Mouse (Mus musculus) granulocyte monocyte progenitor cell, adult 5-6 weeks (primary cell): ENCODE measurements around the gene Prpf3. TPM values are rescaled to one million over a fixed set of nuclear protein-coding genes. Genes with fewer than 3 reads are reported as not detected.
"Not testable (repeated sequence)": the region's sequence is repeated elsewhere in the genome, so short reads cannot be mapped to it uniquely, and the experiment has no call there.

Experiments
- ATAC-seq: replicated peaks from 2 replicates; pipeline ENCODE4 v1.8.0; 2016; ENCODE audit warnings: mild to moderate bottlenecking, moderate TSS enrichment, inconsistent platforms; ENCODE audit not compliant: poor library complexity, severe bottlenecking
- total RNA-seq, 2 experiments: library from RNA; stranded (forward) in 1 of 2; stranded (reverse) in 1 of 2; fragments of 200-712, 200-1000 nt in 1 of 2; fragments of >200 nt in 1 of 2; fragmentation: Nextera tagmentation in 1 of 2; gene quantifications; 2 replicates each; pipeline ENCODE4 v1.2.3; 2014 to 2017

Prpf3 gene
- total RNA-seq (2014; fragmentation: Nextera tagmentation), result 49.6 and 60.8 TPM in 2 replicates
- total RNA-seq (2017), result 35.9 and 45.7 TPM in 2 replicates

- ATAC-seq, result peak; percentile 99
These were observed at the start of gene Prpf3 for GRCm38 (mm10) chr3:95855502-95856089. Gene Prpf3, minus strand, starts transcription at chr3:95855885.

- no peak for ATAC-seq
These were observed 48.9 kb upstream of the Prpf3 start, which contains the start of gene Car14 for GRCm38 (mm10) chr3:95904568-95904967. Gene Car14, minus strand, starts transcription at chr3:95904691.

- ATAC-seq, result no peak
These were observed 48.2 kb upstream of the Prpf3 start for GRCm38 (mm10) chr3:95903753-95904502.

GRCm38 (mm10) chr3:95902643-95903042 lies 47.0 kb upstream of the Prpf3 start:
- ATAC-seq, result no peak

GRCm38 (mm10) chr3:95902373-95902625 lies 46.6 kb upstream of the Prpf3 start:
- ATAC-seq, result no peak

GRCm38 (mm10) chr3:95901616-95902372 lies 46.1 kb upstream of the Prpf3 start:
- ATAC-seq, result no peak

GRCm38 (mm10) chr3:95899800-95900524 lies 44.3 kb upstream of the Prpf3 start:
- ATAC-seq, result no peak

GRCm38 (mm10) chr3:95895501-95895900 lies 39.8 kb upstream of the Prpf3 start:
- ATAC-seq, result not testable (repeated sequence)

GRCm38 (mm10) chr3:95894317-95895160 lies 38.9 kb upstream of the Prpf3 start:
- ATAC-seq, result no peak

GRCm38 (mm10) chr3:95893606-95894316 lies 38.1 kb upstream of the Prpf3 start, which contains the start of gene Aph1a:
Gene Aph1a, plus strand, starts transcription at chr3:95893969.
- ATAC-seq, result peak; percentile 88

- ATAC-seq, result no peak
These were observed 37.4 kb upstream of the Prpf3 start for GRCm38 (mm10) chr3:95893126-95893525.

- ATAC-seq, result no peak
These were observed 36.7 kb upstream of the Prpf3 start for GRCm38 (mm10) chr3:95892066-95893052.

GRCm38 (mm10) chr3:95891211-95892065 lies 35.8 kb upstream of the Prpf3 start, which contains the start of gene BC028528:
Gene BC028528, minus strand, starts transcription at chr3:95892005.
- ATAC-seq, result peak; percentile 58

- no peak for ATAC-seq
These were observed 34.0 kb upstream of the Prpf3 start for GRCm38 (mm10) chr3:95889664-95890063.

- ATAC-seq, result no peak
These were observed 31.9 kb upstream of the Prpf3 start for GRCm38 (mm10) chr3:95887596-95887995.

GRCm38 (mm10) chr3:95884400-95884799 lies 28.7 kb upstream of the Prpf3 start:
- no peak for ATAC-seq
